Mouse (Mus musculus): Measurements from ENCODE around the gene Dhx38. TPM values are rescaled to one million over a fixed set of nuclear protein-coding genes. Genes with fewer than 3 reads are reported as not detected.

Gene Dhx38
- polyA plus RNA-seq (2012; rRNA removed; ENCODE audit: low replicate concordance): 12.4 and 18.2 TPM in 2 replicates

GRCm38 (mm10) chr8:109565498-109566333 is at the start of gene Dhx38, which contains the start of gene Txnl4b:
Dhx38 (minus strand) TSS chr8:109565861.
Txnl4b (plus strand) TSS chr8:109565892.

GRCm38 (mm10) chr8:109614243-109615210 is 48.9 kb upstream of the Dhx38 start, which contains the start of gene Pkd1l3:
Pkd1l3 (plus strand) TSS chr8:109614517.

GRCm38 (mm10) chr8:109608271-109609152 is 42.9 kb upstream of the Dhx38 start, which contains the start of gene Dhodh:
Dhodh (minus strand) TSS chr8:109608673.

GRCm38 (mm10) chr8:109578900-109579301 is 13.2 kb upstream of the Dhx38 start, which contains the start of gene Hp:
Hp (minus strand) TSS chr8:109579172.

Other genes starting within 250 kb of the Dhx38 start
- not detected in 2 replicates for gene Pmfbp1, start 71.8 kb downstream of the Dhx38 start, polyA plus RNA-seq (2012; rRNA removed; ENCODE audit: low replicate concordance)
- 2.4 and 3.2 TPM in 2 replicates for gene Txnl4b, start within 50 bp of the Dhx38 start, polyA plus RNA-seq (2012; rRNA removed; ENCODE audit: low replicate concordance)
- gene Hp, start 13.3 kb upstream of the Dhx38 start, polyA plus RNA-seq (2012; rRNA removed; ENCODE audit: low replicate concordance): 0.92 and 18.9 TPM in 2 replicates
- 9.6 and 17.6 TPM in 2 replicates for gene Dhodh, start 42.8 kb upstream of the Dhx38 start, polyA plus RNA-seq (2012; rRNA removed; ENCODE audit: low replicate concordance)
- gene Pkd1l3, start 48.7 kb upstream of the Dhx38 start, polyA plus RNA-seq (2012; rRNA removed; ENCODE audit: low replicate concordance): 0.05 TPM in 2 replicates
- 21.5 and 23.7 TPM in 2 replicates for gene Ist1, start 127.4 kb upstream of the Dhx38 start, polyA plus RNA-seq (2012; rRNA removed; ENCODE audit: low replicate concordance)
- 4.3 TPM in 2 replicates for gene Zfp821, start 139.7 kb upstream of the Dhx38 start, polyA plus RNA-seq (2012; rRNA removed; ENCODE audit: low replicate concordance)
- 2.5 and 3.5 TPM in 2 replicates for gene Atxn1l, start 171.9 kb upstream of the Dhx38 start, polyA plus RNA-seq (2012; rRNA removed; ENCODE audit: low replicate concordance)
- gene Ap1g1, start 212.7 kb upstream of the Dhx38 start, polyA plus RNA-seq (2012; rRNA removed; ENCODE audit: low replicate concordance): 10.0 and 11.0 TPM in 2 replicates